8 mouse cellular contexts compared by ENCODE assay signal in genomic region chr5:38787851-38788520, GRCm38 (mm10).
A peak's percentile ranks its signal among the peaks of the same experiment; 100 is the strongest.
DNase-seq lines count a peak whose midpoint lies in the region; ATAC-seq and TF ChIP-seq lines count a peak whose summit lies in the region.

No protein-coding gene starts in this region.

- DNase-seq in frontal cortex, postnatal 25 days (ENCODE audit: low spot score in 2 of 2), result no peak
- DNase-seq in embryo, embryonic 10.5 days (ENCODE audit: low spot score), result peak; percentile 31
- no peak for DNase-seq in midbrain, embryonic 11.5 days (ENCODE audit: low spot score, missing footprints)

- peak overlapping the region; percentile 18; the same call in 1 of the 2 replicates for H3K9ac ChIP-seq in hindbrain, embryonic 12.5 days
- H3K9ac ChIP-seq in midbrain, embryonic 11.5 days (ENCODE audit: low read length), result no peak overlapping the region; the same call in 1 of the 2 replicates
- H3K9ac ChIP-seq in intestine, postnatal 0 days (ENCODE audit: low read depth, low read length), result no peak overlapping the region

- no peaks in the 10 kb centered on the region for H3K36me3 ChIP-seq in hindbrain, embryonic 12.5 days
- H3K36me3 ChIP-seq in midbrain, embryonic 11.5 days (ENCODE audit: control insufficient read depth, insufficient read depth, low read length), result no peaks in the 10 kb centered on the region
- no peaks in the 10 kb centered on the region for H3K36me3 ChIP-seq in intestine, postnatal 0 days (ENCODE audit: control insufficient read depth, insufficient read depth)

- 0 out of 2 replicates have a peak overlapping the region, but pooled peaks have one; percentile 4 for H3K27ac ChIP-seq in hindbrain, embryonic 12.5 days
- H3K27ac ChIP-seq in midbrain, embryonic 11.5 days (ENCODE audit: low read depth, low read length), result no peak overlapping the region
- no peak overlapping the region for H3K27ac ChIP-seq in intestine, postnatal 0 days (ENCODE audit: low read depth, low read length)

- H3K9me3 ChIP-seq in hindbrain, embryonic 12.5 days (replicated peaks), result no peaks in the 10 kb centered on the region
- H3K9me3 ChIP-seq in midbrain, embryonic 11.5 days (ENCODE audit: control insufficient read depth, low read length), result no peaks in the 10 kb centered on the region
- no peaks in the 10 kb centered on the region for H3K9me3 ChIP-seq in intestine, postnatal 0 days (ENCODE audit: control insufficient read depth)

- no peak; the same call in 1 of the 2 replicates for TF ChIP-seq CTCF in intestine, postnatal 0 days (IDR thresholded peaks at IDR 0.05; ENCODE audit: low read depth)

- peak; percentile 84 for ATAC-seq in frontal cortex, adult (ENCODE audit: low TSS enrichment)
- peak; percentile 43; the same call in 1 of the 2 replicates for ATAC-seq in hindbrain, embryonic 12.5 days (ENCODE audit: low FRiP score)
- peak; percentile 40 for ATAC-seq in midbrain, embryonic 11.5 days (ENCODE audit: low FRiP score)
- no peak for ATAC-seq in megakaryocyte, adult 5-6 weeks (ENCODE audit: poor library complexity, severe bottlenecking)
- ATAC-seq in megakaryocyte progenitor cell, adult 5-6 weeks (replicated peaks; ENCODE audit: poor library complexity), result no peak
- no peak for ATAC-seq in intestine, postnatal 0 days

- H3K4me1 ChIP-seq in hindbrain, embryonic 12.5 days, result peaks cover 9% of the 10 kb centered on the region
- H3K4me1 ChIP-seq in midbrain, embryonic 11.5 days (ENCODE audit: control insufficient read depth, insufficient read depth, low read length), result peaks cover 8% of the 10 kb centered on the region; the same call in 1 of the 2 replicates
- H3K4me1 ChIP-seq in intestine, postnatal 0 days (replicated peaks; ENCODE audit: control insufficient read depth, insufficient read depth, low read length), result no peaks in the 10 kb centered on the region

- H3K27me3 ChIP-seq in hindbrain, embryonic 12.5 days, result no peaks in the 10 kb centered on the region
- no peaks in the 10 kb centered on the region for H3K27me3 ChIP-seq in midbrain, embryonic 11.5 days (ENCODE audit: control insufficient read depth, insufficient read depth, low read length)
- no peaks in the 10 kb centered on the region for H3K27me3 ChIP-seq in intestine, postnatal 0 days (replicated peaks; ENCODE audit: control insufficient read depth, insufficient read depth, low read length)

- H3K4me2 ChIP-seq in hindbrain, embryonic 12.5 days (replicated peaks), result peak overlapping the region; percentile 37
- no peak overlapping the region for H3K4me2 ChIP-seq in midbrain, embryonic 11.5 days
- H3K4me2 ChIP-seq in intestine, postnatal 0 days (replicated peaks; ENCODE audit: low read depth), result no peak overlapping the region

- H3K4me3 ChIP-seq in hindbrain, embryonic 12.5 days, result no peak overlapping the region
- H3K4me3 ChIP-seq in midbrain, embryonic 11.5 days (ENCODE audit: low read depth, low read length), result no peak overlapping the region
- no peak overlapping the region for H3K4me3 ChIP-seq in intestine, postnatal 0 days (ENCODE audit: low read depth, low read length)

- 32% methylated on average over 15 of the region's 15 CpGs for WGBS in hindbrain, embryonic 12.5 days
- WGBS in midbrain, embryonic 11.5 days, result 41% methylated on average over 15 of the region's 15 CpGs
- 50% methylated on average over 15 of the region's 15 CpGs for WGBS in intestine, postnatal 0 days

Comparison
In these comparisons a context has a peak if more than half of its experiments do, and no peak if none do; other contexts are left out.
1. ATAC-seq: peak in frontal cortex, adult (single experiment), hindbrain, embryonic 12.5 days (single experiment) and midbrain, embryonic 11.5 days (single experiment); none in megakaryocyte, adult 5-6 weeks (single experiment), megakaryocyte progenitor cell, adult 5-6 weeks (single experiment) and intestine, postnatal 0 days (single experiment).